Comparison of ENCODE assay signal across 23 mouse cellular contexts in the genomic region with DNA sequence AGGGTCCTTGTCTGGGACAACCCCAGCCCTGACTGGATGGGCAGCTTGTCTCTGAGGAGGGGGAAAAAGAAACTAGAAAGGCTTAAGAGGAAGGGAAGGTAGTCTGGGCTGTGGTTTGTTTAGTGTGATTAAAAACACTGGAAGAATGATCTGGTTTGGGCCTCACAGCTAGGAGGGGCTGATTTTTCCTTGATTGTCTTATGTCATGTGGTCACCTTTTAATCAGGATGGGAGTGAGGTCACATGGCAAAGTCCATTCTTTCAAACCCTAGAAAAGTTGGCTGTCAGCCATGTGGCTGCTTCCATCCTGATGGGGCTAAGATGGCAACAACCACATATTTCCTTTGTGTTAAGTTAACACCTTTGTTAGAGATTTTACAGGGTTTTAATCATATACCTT. TPM values are rescaled to one million over a fixed set of nuclear protein-coding genes. Genes with fewer than 3 reads are reported as not detected.
DNase-seq lines count a peak whose midpoint lies in the region; ATAC-seq and TF ChIP-seq lines count a peak whose summit lies in the region.
"Had no signal": no experiment of that assay in that cellular context is flagged by ENCODE, and none has a peak within 500 bp of the region (broad histone marks: within the 10 kb centered on the region; RNA-seq: fewer than 3 reads in every experiment).

No protein-coding gene starts in this region.

- no peaks in the 10 kb centered on the region for H3K27me3 ChIP-seq in kidney, embryonic 14.5 days (ENCODE audit: control insufficient read depth, insufficient read depth, low read length)
- H3K27me3 ChIP-seq in lung, embryonic 14.5 days (ENCODE audit: insufficient read depth, low read length), result no peaks in the 10 kb centered on the region
- H3K27me3 ChIP-seq: embryonic facial prominence, embryonic 13.5 days; forebrain, embryonic 13.5 days; heart, embryonic 12.5 days; liver, embryonic 15.5 days; megakaryocyte, embryonic 14.5 days; neural tube, embryonic 12.5 days had no signal

- no peaks in the 10 kb centered on the region for H3K36me3 ChIP-seq in kidney, embryonic 14.5 days (ENCODE audit: control insufficient read depth, insufficient read depth, low read length)
- no peaks in the 10 kb centered on the region for H3K36me3 ChIP-seq in lung, embryonic 14.5 days (ENCODE audit: insufficient read depth)
- H3K36me3 ChIP-seq: liver, embryonic 15.5 days; neural tube, embryonic 12.5 days had no signal

- H3K4me2 ChIP-seq in kidney, embryonic 14.5 days (replicated peaks; ENCODE audit: low read depth, low read length), result no peak overlapping the region
- H3K4me2 ChIP-seq in lung, embryonic 14.5 days, result no peak overlapping the region
- H3K4me2 ChIP-seq: embryonic facial prominence, embryonic 13.5 days; forebrain, embryonic 13.5 days; heart, embryonic 12.5 days; liver, embryonic 15.5 days; neural tube, embryonic 12.5 days had no signal

- no peak for TF ChIP-seq CTCF in lung, embryonic 14.5 days (IDR thresholded peaks at IDR 0.05; ENCODE audit: low read depth)
- TF ChIP-seq CTCF in brain, embryonic 14.5 days (IDR thresholded peaks at IDR 0.05; ENCODE audit: borderline replicate concordance, extremely low read depth, insufficient read depth, insufficient read length), result no peak

- peak; percentile 3 to 11 for DNase-seq in kidney, adult 8-10 months
- peak; percentile 37 for DNase-seq in lung, embryonic 14.5 days
- no peak for DNase-seq in lung, postnatal 4 days
- peak; percentile 31 for DNase-seq in brain, embryonic 14.5 days (ENCODE audit: low read depth)
- peak; percentile 4 for DNase-seq in large intestine, adult 2 months (ENCODE audit: low read depth, low spot score)
- DNase-seq in thymus, postnatal 0 days (ENCODE audit: low spot score), result no peak
- DNase-seq: adrenal gland, adult 8-10 months; cerebellum, adult 18-20 months; cerebellum, postnatal 25 days; gastrocnemius, postnatal 14 days; heart, adult 18-20 months; layer of hippocampus, adult 9-11 months; midbrain, embryonic 14.5 days; thymus, postnatal 25 days had no signal

- H3K4me1 ChIP-seq in kidney, embryonic 14.5 days (ENCODE audit: control insufficient read depth, insufficient read depth, low read length), result no peaks in the 10 kb centered on the region
- H3K4me1 ChIP-seq in lung, embryonic 14.5 days (ENCODE audit: insufficient read depth), result no peaks in the 10 kb centered on the region
- H3K4me1 ChIP-seq: embryonic facial prominence, embryonic 13.5 days; forebrain, embryonic 13.5 days; liver, embryonic 15.5 days; neural tube, embryonic 12.5 days had no signal

- TF ChIP-seq POLR2A in brain, embryonic 14.5 days (IDR thresholded peaks at IDR 0.05; ENCODE audit: borderline replicate concordance, extremely low read depth, insufficient read depth, insufficient read length, poor library complexity, severe bottlenecking), result no peak

- no peaks in the 10 kb centered on the region for H3K9me3 ChIP-seq in kidney, embryonic 14.5 days (ENCODE audit: control insufficient read depth, low read length)
- H3K9me3 ChIP-seq in lung, embryonic 14.5 days (ENCODE audit: low read depth, low read length), result no peaks in the 10 kb centered on the region
- H3K9me3 ChIP-seq: embryonic facial prominence, embryonic 13.5 days; forebrain, embryonic 13.5 days; heart, embryonic 12.5 days; liver, embryonic 15.5 days; neural tube, embryonic 12.5 days had no signal

- H3K9ac ChIP-seq in kidney, embryonic 14.5 days (ENCODE audit: low read depth, low read length), result no peak overlapping the region
- H3K9ac ChIP-seq in lung, embryonic 14.5 days, result no peak overlapping the region
- H3K9ac ChIP-seq: embryonic facial prominence, embryonic 13.5 days; forebrain, embryonic 13.5 days; heart, embryonic 12.5 days; liver, embryonic 15.5 days; neural tube, embryonic 12.5 days had no signal

- no peak overlapping the region for H3K4me3 ChIP-seq in kidney, embryonic 14.5 days (ENCODE audit: low read length)
- H3K4me3 ChIP-seq in lung, embryonic 14.5 days (ENCODE audit: low read depth, low read length), result no peak overlapping the region
- H3K4me3 ChIP-seq: embryonic facial prominence, embryonic 13.5 days; forebrain, embryonic 13.5 days; heart, embryonic 12.5 days; liver, embryonic 15.5 days; megakaryocyte, embryonic 14.5 days; neural tube, embryonic 12.5 days had no signal

- no peak for ATAC-seq in kidney, embryonic 14.5 days (ENCODE audit: low FRiP score, low TSS enrichment)
- no peak for ATAC-seq in lung, embryonic 14.5 days (ENCODE audit: insufficient read depth)
- ATAC-seq: activated CD4-positive, CD25-positive, alpha-beta regulatory T cell, adult 4 months; forebrain, embryonic 13.5 days; hindbrain, postnatal 0 days had no signal

- no peak overlapping the region for H3K27ac ChIP-seq in kidney, embryonic 14.5 days (ENCODE audit: low read depth, low read length)
- H3K27ac ChIP-seq in lung, embryonic 14.5 days (ENCODE audit: low read depth), result no peak overlapping the region
- H3K27ac ChIP-seq: embryonic facial prominence, embryonic 13.5 days; forebrain, embryonic 13.5 days; hindbrain, postnatal 0 days; liver, embryonic 15.5 days; neural tube, embryonic 12.5 days had no signal

RNA-seq across cellular contexts. Expression of gene Asf1a, which starts 28.0 kb away (rescaled TPM):
- 155 and 171 TPM in 2 replicates for polyA plus RNA-seq in kidney, embryonic 14.5 days (2014; fragmentation: Nextera tagmentation; extraction: Ambion mirVana)
- polyA plus RNA-seq in lung, embryonic 14.5 days (2014; fragmentation: Nextera tagmentation; extraction: Ambion mirVana), result 139 and 140 TPM in 2 replicates
- 43.8 and 62.0 TPM in 2 replicates for polyA plus RNA-seq in brain, embryonic 14.5 days (2012; rRNA removed)
- polyA plus RNA-seq in large intestine, adult 2 months (2012; rRNA removed), result 4.0 and 4.7 TPM in 2 replicates
- 159 and 162 TPM in 2 replicates for polyA plus RNA-seq in thymus, postnatal 0 days (2015; fragmentation: Nextera tagmentation; extraction: Ambion mirVana)

Comparison
In these comparisons a context has a peak if more than half of its experiments do, and no peak if none do; other contexts are left out.
1. DNase-seq: peak in kidney, adult 8-10 months (2 of 2), lung, embryonic 14.5 days (single experiment), brain, embryonic 14.5 days (single experiment) and large intestine, adult 2 months (single experiment); none in lung, postnatal 4 days (0 of 2) and thymus, postnatal 0 days (single experiment).